Mouse (Mus musculus) R1 (cell line): ENCODE measurements around the gene Styx.
"Not testable (repeated sequence)": the region's sequence is repeated elsewhere in the genome, so short reads cannot be mapped to it uniquely, and the experiment has no call there.

Experiments used
- DNase-seq: peaks from one replicate; pipeline ENCODE4 v3.0.0-alpha.2; 2018; ENCODE audit warnings: low read depth, low spot score

Gene Styx

GRCm38 (mm10) chr14:45364211-45365195, 13.6 kb downstream of the Styx start:
- DNase-seq, result no peak

DNA sequence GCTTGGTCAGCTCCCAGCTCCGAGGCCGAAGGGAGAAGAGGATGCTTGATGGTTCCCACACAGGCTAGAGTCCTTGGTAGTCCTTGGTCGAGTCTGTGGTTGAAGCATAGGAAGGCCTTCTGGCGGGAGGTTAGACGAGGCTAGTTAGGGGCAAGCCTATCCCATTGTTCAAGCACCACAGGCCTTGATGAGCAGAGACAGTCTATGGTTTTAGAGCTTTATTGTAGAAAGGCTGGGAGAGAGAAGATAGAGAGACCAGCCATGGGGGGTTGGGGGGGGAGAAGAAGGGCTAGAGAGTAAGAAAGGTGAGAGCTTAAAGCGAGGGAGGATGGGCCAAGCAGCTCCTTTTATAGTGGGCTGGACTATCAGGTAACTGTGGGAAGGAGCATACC, 14.3 kb downstream of the Styx start:
- DNase-seq, result peak; percentile 58

- DNase-seq, result no peak
Measured at GRCm38 (mm10) chr14:45378771-45379170, 27.9 kb downstream of the Styx start.

- no peak for DNase-seq
Measured at GRCm38 (mm10) chr14:45380756-45381155, 29.9 kb downstream of the Styx start.

DNA sequence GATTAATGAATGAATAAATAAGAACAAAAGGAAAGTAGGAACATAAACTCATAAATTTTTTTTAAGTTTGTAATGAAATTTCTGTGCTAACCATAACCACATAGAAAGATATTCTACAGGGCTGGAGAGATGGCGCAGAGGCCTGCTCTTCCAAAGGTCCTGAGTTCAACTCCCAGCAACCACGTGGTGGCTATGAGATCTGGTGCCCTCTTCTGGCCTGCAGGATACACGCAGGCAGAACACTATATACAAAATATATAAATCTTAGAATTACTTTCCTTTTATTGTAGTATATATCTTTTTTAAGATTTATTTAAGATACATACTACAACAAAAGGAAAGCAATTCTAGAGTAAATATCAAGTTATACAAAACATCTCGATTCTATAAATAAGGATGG, 32.0 kb downstream of the Styx start:
- peak; percentile 57 for DNase-seq

DNA sequence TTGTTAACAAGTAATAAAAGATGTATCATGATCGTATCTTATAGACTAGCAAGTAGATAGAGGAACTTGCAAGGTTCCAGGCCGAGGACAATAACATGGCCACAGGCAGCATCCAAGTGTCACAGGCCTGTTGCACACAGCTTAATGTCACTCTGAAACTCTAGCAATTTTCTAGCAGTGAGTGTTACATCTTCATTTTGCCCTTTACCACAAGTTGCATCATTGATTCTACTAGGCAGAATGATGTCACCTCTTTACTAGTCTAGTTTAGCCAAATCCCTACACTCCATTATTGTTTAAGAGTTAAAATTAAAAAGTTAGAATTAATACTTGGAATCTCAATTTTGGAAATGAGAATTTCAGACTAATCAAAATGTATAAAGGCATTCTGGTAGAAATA, 34.7 kb downstream of the Styx start:
- DNase-seq, result no peak

DNA sequence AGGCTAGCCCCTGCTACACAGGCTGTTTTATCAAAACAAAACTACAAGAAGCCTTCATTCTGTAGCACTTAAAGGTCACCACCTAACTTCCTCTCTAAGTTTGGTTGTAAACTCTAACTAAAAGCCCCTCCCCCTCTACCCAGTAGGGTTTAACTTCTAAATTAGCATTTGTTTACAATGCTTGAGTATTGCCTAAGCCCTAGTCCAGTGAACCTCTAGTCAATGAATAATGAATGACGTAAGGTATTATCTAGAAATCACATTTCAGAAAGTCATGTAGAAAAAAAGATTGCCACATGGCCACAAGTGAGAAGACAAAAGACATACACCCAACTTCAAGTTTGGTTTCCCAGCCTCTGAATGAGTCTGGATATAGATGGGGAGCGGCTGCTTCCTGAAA, 36.6 kb downstream of the Styx start:
- peak; percentile 96 for DNase-seq

- peak; percentile 95 for DNase-seq
Measured at GRCm38 (mm10) chr14:45388345-45389181, 37.7 kb downstream of the Styx start.

GRCm38 (mm10) chr14:45389194-45389593, 38.3 kb downstream of the Styx start:
- DNase-seq, result no peak

GRCm38 (mm10) chr14:45399836-45400235, 48.9 kb downstream of the Styx start:
- peak; percentile 67 for DNase-seq

GRCm38 (mm10) chr14:45403651-45404050, 52.8 kb downstream of the Styx start:
- DNase-seq, result no peak

- DNase-seq, result not testable (repeated sequence)
Measured at GRCm38 (mm10) chr14:45404813-45405212, 53.9 kb downstream of the Styx start, which contains the start of gene Gnpnat1. Gene Gnpnat1 (minus strand): TSS chr14:45404913.

DNA sequence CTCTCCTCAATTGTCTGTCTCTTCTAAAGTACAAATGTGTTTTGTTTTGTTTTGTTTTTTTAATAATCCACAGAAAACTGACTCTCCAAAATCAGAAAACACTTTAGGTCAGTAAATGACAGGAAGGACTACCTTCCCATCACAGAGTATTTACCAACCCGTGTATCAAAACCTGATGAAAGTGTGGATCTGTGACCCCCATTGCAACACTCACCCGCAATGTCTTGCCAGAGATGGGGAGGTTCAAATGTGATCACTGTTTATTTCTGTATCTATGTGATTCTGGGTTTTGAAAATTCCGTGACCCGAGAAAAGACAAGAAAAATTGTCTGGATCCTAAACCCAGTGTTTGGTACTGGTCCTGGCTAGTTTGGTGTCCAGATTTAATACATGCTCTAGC, 65.4 kb downstream of the Styx start:
- DNase-seq, result no peak

- DNase-seq, result no peak
Measured at GRCm38 (mm10) chr14:45418553-45418952, 67.7 kb downstream of the Styx start.

GRCm38 (mm10) chr14:45419323-45419722, 68.4 kb downstream of the Styx start:
- DNase-seq, result no peak

DNA sequence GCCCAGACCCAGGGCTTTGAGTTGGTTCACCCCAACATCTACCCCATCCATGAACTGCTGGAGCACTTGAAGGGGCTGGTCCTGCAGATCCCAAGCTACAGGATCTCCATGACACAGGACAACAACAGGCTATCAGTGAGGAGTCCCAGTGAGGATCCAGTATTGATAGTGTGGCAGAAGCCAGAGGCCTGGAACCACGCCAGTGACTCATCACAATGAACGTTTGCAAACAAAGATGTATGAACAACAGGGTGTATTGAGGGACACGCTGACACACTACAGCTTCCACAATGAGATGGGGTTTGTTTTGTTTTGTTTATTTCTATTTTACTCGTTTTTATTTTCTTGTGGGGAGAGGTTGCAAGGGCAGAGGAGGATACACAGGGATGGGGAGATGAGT, 71.5 kb downstream of the Styx start:
- no peak for DNase-seq

DNA sequence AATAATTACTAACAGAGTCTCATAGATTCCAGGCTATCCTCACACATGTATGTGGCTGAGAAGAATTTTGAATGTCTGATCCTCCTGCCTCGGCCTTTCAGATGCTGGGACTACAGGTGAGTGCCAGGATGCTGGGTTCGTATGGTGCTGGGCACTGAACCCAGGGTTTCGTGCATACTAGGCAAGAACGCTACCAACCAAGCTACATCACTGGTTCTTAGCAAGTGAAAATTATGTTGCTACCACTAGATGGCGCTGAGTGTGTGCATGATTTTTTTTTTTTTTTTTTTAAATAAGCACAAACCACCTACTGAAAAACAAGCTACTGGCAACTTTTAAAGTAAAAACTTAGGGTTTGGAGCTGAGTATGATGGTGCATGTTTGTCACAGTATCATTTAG, 72.3 kb downstream of the Styx start:
- peak; percentile 81 for DNase-seq

DNA sequence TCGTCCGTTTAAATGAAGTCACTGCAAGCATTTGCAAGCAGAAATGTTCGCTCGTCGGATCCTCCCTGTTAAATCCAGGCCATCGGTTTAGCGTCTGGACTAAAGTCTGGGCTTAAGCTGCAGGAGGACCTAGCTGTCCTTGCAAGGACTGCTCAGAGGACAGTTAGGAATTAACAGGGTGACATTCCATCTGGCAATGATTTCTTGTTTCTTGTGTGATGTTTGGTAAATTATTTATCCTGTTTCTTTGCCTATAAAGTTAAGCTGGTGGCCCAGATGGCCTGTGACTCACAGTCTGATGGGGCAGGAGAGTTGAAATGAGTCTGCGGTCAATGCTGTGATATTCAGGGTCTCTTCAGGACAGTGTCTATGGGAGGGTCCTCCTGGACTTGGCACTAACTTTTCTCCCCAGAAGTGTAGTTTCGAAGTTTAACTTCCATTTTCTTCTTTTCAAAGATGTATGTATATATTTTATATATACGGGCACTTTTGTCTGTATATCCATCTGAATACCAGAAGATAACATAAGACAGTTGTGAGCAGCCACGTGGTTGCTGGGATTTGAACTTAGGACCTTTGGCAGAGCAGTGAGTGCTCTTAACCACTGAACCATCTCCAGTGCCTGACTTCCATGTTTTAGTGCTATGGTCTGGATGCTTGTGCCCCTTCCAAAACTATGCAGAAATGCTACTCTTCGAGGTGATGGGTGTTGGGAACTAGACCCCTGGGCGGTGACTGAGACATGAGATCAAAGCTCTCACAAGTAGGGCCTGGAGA, 79.4 kb downstream of the Styx start:
- no peak for DNase-seq

DNA sequence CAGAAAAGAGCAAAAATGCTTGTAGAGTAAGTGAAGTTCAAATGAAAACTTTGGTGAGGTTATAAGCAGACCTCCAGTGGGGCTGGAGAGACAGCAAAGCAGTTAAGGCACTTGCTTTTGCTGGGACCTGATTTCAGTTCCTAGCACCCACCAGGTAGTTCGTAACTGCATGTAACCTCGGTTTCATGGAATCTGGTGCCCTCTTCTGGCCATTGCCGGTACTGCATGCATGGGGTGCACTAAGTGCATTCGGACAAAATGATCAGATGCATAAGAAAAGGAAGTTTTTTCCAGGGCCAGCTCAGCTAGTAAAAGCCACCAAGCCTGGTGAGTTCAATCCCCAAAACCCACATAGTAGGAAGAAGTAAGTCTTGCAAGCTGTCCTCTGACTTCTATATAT, 81.1 kb downstream of the Styx start:
- peak; percentile 79 for DNase-seq

GRCm38 (mm10) chr14:45434220-45434619, 83.3 kb downstream of the Styx start:
- peak; percentile 71 for DNase-seq

- DNase-seq, result no peak
Measured at GRCm38 (mm10) chr14:45438250-45438930, 87.5 kb downstream of the Styx start.
